In genomic region chr10:80050244-80050643, GRCm38 (mm10) we compare ENCODE assay signal across 9 mouse cellular contexts. TPM values are rescaled to one million over a fixed set of nuclear protein-coding genes. Genes with fewer than 3 reads are reported as not detected.
DNase-seq lines count a peak whose midpoint lies in the region; ATAC-seq and TF ChIP-seq lines count a peak whose summit lies in the region.
"Had no signal": no experiment of that assay in that cellular context is flagged by ENCODE, and none has a peak within 500 bp of the region (broad histone marks: within the 10 kb centered on the region; RNA-seq: fewer than 3 reads in every experiment).

No protein-coding gene starts in this region.

- H3K4me2 ChIP-seq in liver, embryonic 11.5 days = no peak overlapping the region
- H3K4me2 ChIP-seq in liver, embryonic 14.5 days (ENCODE audit: low read depth) = no peak overlapping the region

- no peak for TF ChIP-seq EP300 in liver, embryonic 14.5 days (IDR thresholded peaks at IDR 0.05; ENCODE audit: low read depth)

- DNase-seq in gastrocnemius, adult 2 months = no peak
- no peak for DNase-seq in gastrocnemius, adult 18-20 months (ENCODE audit: low spot score)
- DNase-seq in liver, embryonic 11.5 days (ENCODE audit: low spot score) = no peak
- no peak for DNase-seq in liver
- DNase-seq in ZHBTc4 (ENCODE audit: low read depth, low spot score) = peak; percentile 62
- no peak for DNase-seq in liver, embryonic 14.5 days (ENCODE audit: low read depth in 3 of 3, low spot score in 3 of 3)
- no peak for DNase-seq in cerebellum, postnatal 14 days
- no peak for DNase-seq in gastrocnemius, postnatal 14 days
- DNase-seq: cerebellum, adult 18-20 months had no signal

- 60% methylated on average over 6 of the region's 6 CpGs for WGBS in liver, embryonic 11.5 days
- WGBS in liver, embryonic 14.5 days (ENCODE audit: insufficient replicate concordance) = 66% methylated on average over 6 of the region's 6 CpGs

- H3K9me3 ChIP-seq in liver, embryonic 11.5 days (ENCODE audit: control insufficient read depth, low read length) = no peaks in the 10 kb centered on the region
- no peaks in the 10 kb centered on the region for H3K9me3 ChIP-seq in liver, embryonic 14.5 days (ENCODE audit: control insufficient read depth, low read length)

- H3K27ac ChIP-seq in gastrocnemius, adult 2 months = peak overlapping the region; percentile 100
- peak overlapping the region; percentile 41; the same call in 1 of the 2 replicates for H3K27ac ChIP-seq in liver, embryonic 11.5 days (ENCODE audit: low read depth, low read length)
- peak overlapping the region; percentile 31; the same call in 1 of the 2 replicates for H3K27ac ChIP-seq in liver, embryonic 14.5 days

- no peak for ATAC-seq in liver, embryonic 11.5 days (replicated peaks; ENCODE audit: low FRiP score)
- ATAC-seq in liver, embryonic 14.5 days (ENCODE audit: insufficient read depth) = no peak

- no peak for TF ChIP-seq CTCF in gastrocnemius, adult 2 months (IDR thresholded peaks at IDR 0.05)
- no peak for TF ChIP-seq CTCF in liver, embryonic 14.5 days (IDR thresholded peaks at IDR 0.05; ENCODE audit: low read depth)

- H3K4me3 ChIP-seq in gastrocnemius, adult 2 months = no peak overlapping the region
- H3K4me3 ChIP-seq in liver, embryonic 11.5 days (ENCODE audit: low read depth, low read length) = no peak overlapping the region
- H3K4me3 ChIP-seq in liver, embryonic 14.5 days (ENCODE audit: insufficient read depth in 1 of 2, low read depth in 2 of 2, low read length in 2 of 2) = no peak overlapping the region

- H3K9ac ChIP-seq in liver, embryonic 11.5 days (ENCODE audit: low read depth, low read length) = no peak overlapping the region
- H3K9ac ChIP-seq in liver, embryonic 14.5 days (replicated peaks) = no peak overlapping the region; the same call in 1 of the 2 replicates

- peaks cover under 1% of the 10 kb centered on the region; the same call in 1 of the 2 replicates for H3K36me3 ChIP-seq in liver, embryonic 11.5 days (ENCODE audit: control insufficient read depth, insufficient read depth, low read length)
- H3K36me3 ChIP-seq in liver, embryonic 14.5 days (replicated peaks; ENCODE audit: control insufficient read depth, insufficient read depth, low read depth) = no peaks in the 10 kb centered on the region; the same call in 1 of the 2 replicates

- no peaks in the 10 kb centered on the region for H3K27me3 ChIP-seq in liver, embryonic 11.5 days (replicated peaks; ENCODE audit: control insufficient read depth, insufficient read depth, low read length)
- no peaks in the 10 kb centered on the region for H3K27me3 ChIP-seq in liver, embryonic 14.5 days (ENCODE audit: control insufficient read depth, insufficient read depth, low read length)

- intact Hi-C loops in gastrocnemius, adult 2 months (cut with DNase I) = loop anchor here (5.0 kb wide), 1 partner anchor 63 kb away; the partner anchor contains the start of gene Cnn2
- intact Hi-C loops in gastrocnemius, postnatal 14 days (cut with DNase I; ENCODE audit: low total_unique reads) = no loop called here

- H3K4me1 ChIP-seq in liver, embryonic 11.5 days (replicated peaks; ENCODE audit: control insufficient read depth, insufficient read depth, low read length) = peaks cover 49% of the 10 kb centered on the region
- H3K4me1 ChIP-seq in liver, embryonic 14.5 days (replicated peaks; ENCODE audit: control insufficient read depth in 2 of 2, insufficient read depth in 2 of 2, low read length in 1 of 2) = peaks cover 33 to 42% of the 10 kb centered on the region in 2 experiments

RNA-seq across cellular contexts. Expression of gene Gpx4, which starts 3.3 kb away (rescaled TPM):
- total RNA-seq in gastrocnemius, adult 2 months (2021) = 100 to 1,000 TPM; 552 to 603 TPM
- 100 to 1,000 TPM; 631 to 739 TPM for total RNA-seq in gastrocnemius, adult 18-20 months (2021)
- polyA plus RNA-seq in liver, embryonic 11.5 days (2014; fragmentation: Nextera tagmentation; extraction: Ambion mirVana) = 761 and 762 TPM in 2 replicates
- polyA plus RNA-seq in liver, embryonic 14.5 days (2012; rRNA removed) = 274 and 388 TPM in 2 replicates
- 705 and 724 TPM in 2 replicates for polyA plus RNA-seq in liver, embryonic 14.5 days (2014; fragmentation: Nextera tagmentation; extraction: Ambion mirVana)
- total RNA-seq in gastrocnemius, postnatal 14 days (2021) = 100 to 1,000 TPM; 389 TPM

RNA-seq across cellular contexts. Expression of gene Polr2e, which starts 10.6 kb away (rescaled TPM):
- 10 to 100 TPM; 42.0 to 50.9 TPM for total RNA-seq in gastrocnemius, adult 2 months (2021)
- 10 to 100 TPM; 44.3 to 46.2 TPM for total RNA-seq in gastrocnemius, adult 18-20 months (2021)
- polyA plus RNA-seq in liver, embryonic 11.5 days (2014; fragmentation: Nextera tagmentation; extraction: Ambion mirVana) = 239 and 256 TPM in 2 replicates
- polyA plus RNA-seq in liver, embryonic 14.5 days (2012; rRNA removed) = 77.0 and 121 TPM in 2 replicates
- 88.0 and 90.2 TPM in 2 replicates for polyA plus RNA-seq in liver, embryonic 14.5 days (2014; fragmentation: Nextera tagmentation; extraction: Ambion mirVana)
- total RNA-seq in gastrocnemius, postnatal 14 days (2021) = 10 to 100 TPM; 45.3 to 55.6 TPM

RNA-seq across cellular contexts. Expression of gene Arhgap45, which starts 33.8 kb away (rescaled TPM):
- total RNA-seq in gastrocnemius, adult 2 months (2021) = 1 to 10 TPM in 1 of 2 experiments, under 1 TPM in 1; 0.97 to 1.4 TPM
- 1 to 10 TPM in 1 of 2 experiments, under 1 TPM in 1; 0.75 to 1.3 TPM for total RNA-seq in gastrocnemius, adult 18-20 months (2021)
- polyA plus RNA-seq in liver, embryonic 11.5 days (2014; fragmentation: Nextera tagmentation; extraction: Ambion mirVana) = 29.0 and 29.4 TPM in 2 replicates
- polyA plus RNA-seq in liver, embryonic 14.5 days (2012; rRNA removed) = 17.5 and 20.9 TPM in 2 replicates
- 7.9 and 9.3 TPM in 2 replicates for polyA plus RNA-seq in liver, embryonic 14.5 days (2014; fragmentation: Nextera tagmentation; extraction: Ambion mirVana)
- total RNA-seq in gastrocnemius, postnatal 14 days (2021) = 1 to 10 TPM; 1.7 to 1.9 TPM

RNA-seq across cellular contexts. Expression of gene Abca7, which starts 54.0 kb away (rescaled TPM):
- 1 to 10 TPM; 6.7 to 7.2 TPM for total RNA-seq in gastrocnemius, adult 2 months (2021)
- 1 to 10 TPM; 6.6 to 7.6 TPM for total RNA-seq in gastrocnemius, adult 18-20 months (2021)
- polyA plus RNA-seq in liver, embryonic 11.5 days (2014; fragmentation: Nextera tagmentation; extraction: Ambion mirVana) = 7.7 and 8.6 TPM in 2 replicates
- 11.2 and 12.7 TPM in 2 replicates for polyA plus RNA-seq in liver, embryonic 14.5 days (2012; rRNA removed)
- polyA plus RNA-seq in liver, embryonic 14.5 days (2014; fragmentation: Nextera tagmentation; extraction: Ambion mirVana) = 4.9 and 6.0 TPM in 2 replicates
- 1 to 10 TPM; 4.2 TPM for total RNA-seq in gastrocnemius, postnatal 14 days (2021)

RNA-seq across cellular contexts. Expression of gene Sbno2, which starts 55.1 kb away (rescaled TPM):
- 1 to 10 TPM; 6.2 to 7.1 TPM for total RNA-seq in gastrocnemius, adult 2 months (2021)
- total RNA-seq in gastrocnemius, adult 18-20 months (2021) = 1 to 10 TPM; 5.4 to 5.9 TPM
- polyA plus RNA-seq in liver, embryonic 11.5 days (2014; fragmentation: Nextera tagmentation; extraction: Ambion mirVana) = 17.7 and 19.2 TPM in 2 replicates
- 10.0 and 10.1 TPM in 2 replicates for polyA plus RNA-seq in liver, embryonic 14.5 days (2012; rRNA removed)
- 6.6 and 7.6 TPM in 2 replicates for polyA plus RNA-seq in liver, embryonic 14.5 days (2014; fragmentation: Nextera tagmentation; extraction: Ambion mirVana)
- total RNA-seq in gastrocnemius, postnatal 14 days (2021) = 1 to 10 TPM; 6.2 to 6.3 TPM

Comparison
In these comparisons a context has a peak if more than half of its experiments do, and no peak if none do; other contexts are left out.
1. H3K27ac ChIP-seq: peak in every context shown above with its lines; median percentile 100 in gastrocnemius, adult 2 months; 41 in liver, embryonic 11.5 days; 31 in liver, embryonic 14.5 days.